Mouse (Mus musculus) hindbrain, postnatal 0 days (tissue): ENCODE data around the gene Fam107b. TPM values are rescaled to one million over a fixed set of nuclear protein-coding genes. Genes with fewer than 3 reads are reported as not detected.

ENCODE experiments used
- ATAC-seq: fragments of 200-750 bp; cut with Nextera tagmentation; 2 replicates; pipeline ENCODE4 v1.8.0; 2017; ENCODE audit warnings: mild to moderate bottlenecking, moderate TSS enrichment, moderate library complexity
- DNase-seq: peaks from one replicate; pipeline ENCODE4 v3.0.0-alpha.2; 2015; ENCODE audit warnings: low spot score
- H3K27ac ChIP-seq: fragments of 300-500 bp; sonication (generic); 2 replicates; pipeline ENCODE4 v1.5.1; 2014; ENCODE audit warnings: mild to moderate bottlenecking
- H3K27me3 ChIP-seq: fragments of 300-500 bp; sonication (generic); 2 replicates; pipeline ENCODE4 v1.6.1; 2014; ENCODE audit warnings: low read length, mixed read lengths; ENCODE audit not compliant: insufficient read depth
- H3K36me3 ChIP-seq: fragments of 300-500 bp; sonication (generic); 2 replicates; pipeline ENCODE4 v1.6.1; 2014; ENCODE audit warnings: low read length, mixed read lengths; ENCODE audit not compliant: insufficient read depth
- H3K4me1 ChIP-seq: fragments of 300-500 bp; sonication (generic); 2 replicates; pipeline ENCODE4 v1.6.1; 2014; ENCODE audit warnings: antibody characterized with exemption, low read length, mixed read lengths; ENCODE audit not compliant: insufficient read depth
- H3K4me2 ChIP-seq: fragments of 300-500 bp; sonication (generic); 2 replicates; pipeline ENCODE4 v1.6.1; 2014; ENCODE audit warnings: low read depth, mild to moderate bottlenecking, low read length, moderate library complexity, mixed read lengths
- H3K4me3 ChIP-seq: fragments of 300-500 bp; sonication (generic); 2 replicates; pipeline ENCODE4 v1.5.1; 2014; ENCODE audit warnings: low read length
- H3K9ac ChIP-seq: fragments of 300-500 bp; sonication (generic); replicated peaks from 2 replicates; pipeline ENCODE4 v1.6.1; 2014; ENCODE audit warnings: mild to moderate bottlenecking, low read length, moderate library complexity, mixed read lengths
- H3K9me3 ChIP-seq: fragments of 300-500 bp; sonication (generic); 2 replicates; pipeline ENCODE4 v1.6.1; 2016; ENCODE audit warnings: low read length, mixed read lengths
- CTCF ChIP-seq: IDR thresholded peaks from 2 replicates; pipeline ENCODE4 v1.5.1; 2016; ENCODE audit warnings: antibody characterized with exemption, control low read depth, low read depth
- WGBS: fragments of 180-500 bp; shearing (Covaris S2); extraction: QIAGEN DNeasy Blood & Tissue Kit; methylation state at CpG from one replicate; pipeline ENCODE4 v1.1.7; 2014; 5-methylcytosine and 5-hydroxymethylcytosine counted together
- polyA plus RNA-seq: library from polyadenylated mRNA; unstranded; fragments of >200 nt; fragmentation: Nextera tagmentation; extraction: Ambion mirVana; gene quantifications from 2 replicates; pipeline ENCODE4 v1.2.1, GENCODE M21; 2015
- total RNA-seq: library from RNA; depleted of rRNA; stranded (reverse); fragments of >200 nt; gene quantifications from 2 replicates; pipeline ENCODE4 v1.2.3, GENCODE M21; 2014

Fam107b gene
- total and polyA plus RNA-seq, 2 experiments from 2014 or later: 23.6 to 41.3 TPM

- H3K9me3 ChIP-seq: no peaks in the 10 kb centered on the region
- H3K27me3 ChIP-seq: no peaks in the 10 kb centered on the region
- DNase-seq (no peak), ATAC-seq (no peak)
- H3K9ac ChIP-seq: no peak overlapping the region
- H3K27ac ChIP-seq: no peak overlapping the region
- 69% methylated on average over 3 of the region's 3 CpGs for WGBS
- H3K4me1 ChIP-seq: no peaks in the 10 kb centered on the region
- H3K4me2 ChIP-seq: no peak overlapping the region
- H3K36me3 ChIP-seq: no peaks in the 10 kb centered on the region
- no peak for TF ChIP-seq CTCF
- H3K4me3 ChIP-seq: no peak overlapping the region
Measured at GRCm38 (mm10) chr2:3788424-3788786, 218.1 kb downstream of the Fam107b start.

- DNase-seq (no peak), ATAC-seq (no peak)
- Histone ChIP-seq H3K36me3 (no peaks in the 10 kb centered on the region), H3K27me3 (no peaks in the 10 kb centered on the region), H3K4me2 (no peak overlapping the region), H3K27ac (no peak overlapping the region), H3K9me3 (no peaks in the 10 kb centered on the region), H3K9ac (no peak overlapping the region), H3K4me3 (no peak overlapping the region), H3K4me1 (no peaks in the 10 kb centered on the region)
- TF ChIP-seq CTCF: peak; percentile 51
- WGBS: 67% methylated on average over 5 of the region's 5 CpGs
Measured at GRCm38 (mm10) chr2:3796543-3796942, 226.3 kb downstream of the Fam107b start.

GRCm38 (mm10) chr2:3799767-3800554 lies 229.7 kb downstream of the Fam107b start:
- Histone ChIP-seq H3K36me3 (no peaks in the 10 kb centered on the region), H3K27ac (no peak overlapping the region), H3K4me1 (no peaks in the 10 kb centered on the region), H3K4me3 (peak overlapping the region; percentile 25), H3K9me3 (no peaks in the 10 kb centered on the region), H3K9ac (peak overlapping the region; percentile 33; the same call in 1 of the 2 replicates), H3K4me2 (peak overlapping the region; percentile 65), H3K27me3 (no peaks in the 10 kb centered on the region)
- TF ChIP-seq CTCF: peak; percentile 80
- DNase-seq (peak; percentile 83), ATAC-seq (peak; percentile 78)
- 8% methylated on average over 18 of the region's 18 CpGs for WGBS

- no peak overlapping the region for H3K4me2 ChIP-seq
Measured at GRCm38 (mm10) chr2:3800555-3800878, 230.2 kb downstream of the Fam107b start.

GRCm38 (mm10) chr2:3805742-3806141 lies 235.5 kb downstream of the Fam107b start:
- WGBS: 59% methylated on average over 6 of the region's 6 CpGs
- Histone ChIP-seq H3K4me3 (no peak overlapping the region), H3K4me1 (no peaks in the 10 kb centered on the region), H3K36me3 (no peaks in the 10 kb centered on the region), H3K4me2 (no peak overlapping the region), H3K9ac (no peak overlapping the region), H3K27me3 (no peaks in the 10 kb centered on the region), H3K27ac (no peak overlapping the region), H3K9me3 (no peaks in the 10 kb centered on the region)
- DNase-seq (no peak), ATAC-seq (no peak)
- no peak for TF ChIP-seq CTCF

More at GRCm38 (mm10) chr2:3800555-3800878, 230.2 kb downstream of the Fam107b start:
- TF ChIP-seq CTCF: no peak
- Histone ChIP-seq H3K4me3 (no peak overlapping the region), H3K9me3 (no peaks in the 10 kb centered on the region), H3K27me3 (no peaks in the 10 kb centered on the region), H3K9ac (no peak overlapping the region), H3K36me3 (no peaks in the 10 kb centered on the region), H3K27ac (no peak overlapping the region), H3K4me1 (no peaks in the 10 kb centered on the region)
- DNase-seq: no peak
- 48% methylated on average over 5 of the region's 5 CpGs for WGBS
- ATAC-seq: no peak

GRCm38 (mm10) chr2:3810321-3810720 lies 240.0 kb downstream of the Fam107b start:
- H3K9me3 ChIP-seq: no peaks in the 10 kb centered on the region
- 68% methylated on average over 5 of the region's 5 CpGs for WGBS
- no peaks in the 10 kb centered on the region for H3K4me1 ChIP-seq
- no peak for ATAC-seq
- no peak overlapping the region for H3K4me3 ChIP-seq
- H3K27ac ChIP-seq: no peak overlapping the region
- no peak for TF ChIP-seq CTCF
- no peaks in the 10 kb centered on the region for H3K27me3 ChIP-seq
- no peak overlapping the region for H3K9ac ChIP-seq
- no peaks in the 10 kb centered on the region for H3K36me3 ChIP-seq
- H3K4me2 ChIP-seq: no peak overlapping the region
- no peak for DNase-seq

- Histone ChIP-seq H3K36me3 (no peaks in the 10 kb centered on the region), H3K27ac (peak overlapping the region; percentile 62), H3K4me1 (no peaks in the 10 kb centered on the region), H3K4me2 (no peak overlapping the region), H3K9ac (no peak overlapping the region), H3K4me3 (no peak overlapping the region), H3K9me3 (no peaks in the 10 kb centered on the region), H3K27me3 (no peaks in the 10 kb centered on the region)
- 36% methylated on average over 6 of the region's 6 CpGs for WGBS
- peak; percentile 85 for ATAC-seq
- peak; percentile 65 for TF ChIP-seq CTCF
- DNase-seq: peak; percentile 91
Measured at GRCm38 (mm10) chr2:3816142-3816609, 245.9 kb downstream of the Fam107b start.
